Mouse (Mus musculus): ENCODE results near the gene Tnik. TPM values are rescaled to one million over a fixed set of nuclear protein-coding genes. Genes with fewer than 3 reads are reported as not detected.

Gene Tnik
- polyA plus RNA-seq, 1 experiment from 2014 or later: 18.3 TPM

DNA sequence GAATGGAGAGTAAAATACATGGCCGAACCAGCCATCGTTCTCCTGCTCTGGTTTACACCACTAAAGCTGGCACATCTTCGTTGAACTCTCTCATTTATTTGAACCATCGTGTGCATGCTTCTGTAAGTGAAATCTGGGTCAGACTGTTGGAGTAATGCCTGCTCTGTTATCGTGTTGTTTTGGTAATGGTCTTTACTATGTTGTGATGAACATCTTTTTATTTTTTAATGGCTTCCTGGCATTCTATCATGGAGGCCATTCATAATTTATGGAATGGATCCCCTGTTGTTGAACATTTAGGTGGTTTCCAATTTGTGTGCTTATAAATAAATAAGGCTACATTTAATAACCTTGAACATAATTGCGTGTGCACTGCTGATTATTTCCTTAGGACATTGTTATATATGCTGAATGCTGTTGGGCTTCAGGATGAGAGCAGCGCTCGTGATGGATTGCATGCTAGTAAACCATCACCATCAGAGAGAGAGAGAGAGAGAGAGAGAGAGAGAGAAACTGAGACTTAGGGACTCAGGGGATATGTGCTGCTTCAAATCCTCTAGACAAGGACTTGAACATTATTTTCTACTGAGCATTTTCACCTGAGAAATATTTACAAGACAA is 62.7 kb downstream of the Tnik start:
- Histone ChIP-seq H3K9ac (no peak overlapping the region), H3K4me1 (no peaks in the 10 kb centered on the region), H3K4me2 (replicated peaks) (no peak overlapping the region), H3K9me3 (no peaks in the 10 kb centered on the region), H3K36me3 (no peaks in the 10 kb centered on the region), H3K27me3 (no peaks in the 10 kb centered on the region), H3K27ac (no peak overlapping the region), H3K4me3 (no peak overlapping the region)
- ATAC-seq (ENCODE audit: insufficient number of reproducible peaks, insufficient read depth, low FRiP score, low TSS enrichment): no peak
- 92% methylated on average over 8 of the region's 8 CpGs for WGBS

DNA sequence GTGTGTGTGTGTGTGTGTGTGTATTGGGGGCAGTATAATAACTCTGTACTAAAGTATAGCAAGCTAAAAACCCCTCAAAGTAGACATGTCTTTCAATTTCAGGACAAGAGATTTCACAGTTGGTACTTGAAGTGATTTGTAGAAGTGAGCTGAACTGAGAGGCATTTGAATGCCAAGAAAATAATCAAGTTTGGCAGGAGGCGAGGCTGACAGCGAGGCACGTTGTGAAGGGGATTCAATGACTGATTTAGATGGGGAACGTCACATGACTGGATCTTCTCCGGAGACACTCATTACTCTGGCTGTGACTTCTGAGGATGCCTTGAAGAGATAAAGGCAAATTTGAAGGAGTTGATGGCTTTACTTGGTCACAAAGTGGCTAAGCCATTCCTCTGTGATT is 69.3 kb downstream of the Tnik start:
- H3K9ac ChIP-seq: no peak overlapping the region
- no peaks in the 10 kb centered on the region for H3K9me3 ChIP-seq
- H3K36me3 ChIP-seq: no peaks in the 10 kb centered on the region
- no peak overlapping the region for H3K27ac ChIP-seq
- no peaks in the 10 kb centered on the region for H3K27me3 ChIP-seq
- no peak overlapping the region for H3K4me2 ChIP-seq (replicated peaks)
- no peak for ATAC-seq (ENCODE audit: insufficient number of reproducible peaks, insufficient read depth, low FRiP score, low TSS enrichment)
- H3K4me1 ChIP-seq: no peaks in the 10 kb centered on the region
- no peak overlapping the region for H3K4me3 ChIP-seq
- WGBS: 70% methylated on average over 5 of the region's 5 CpGs

DNA sequence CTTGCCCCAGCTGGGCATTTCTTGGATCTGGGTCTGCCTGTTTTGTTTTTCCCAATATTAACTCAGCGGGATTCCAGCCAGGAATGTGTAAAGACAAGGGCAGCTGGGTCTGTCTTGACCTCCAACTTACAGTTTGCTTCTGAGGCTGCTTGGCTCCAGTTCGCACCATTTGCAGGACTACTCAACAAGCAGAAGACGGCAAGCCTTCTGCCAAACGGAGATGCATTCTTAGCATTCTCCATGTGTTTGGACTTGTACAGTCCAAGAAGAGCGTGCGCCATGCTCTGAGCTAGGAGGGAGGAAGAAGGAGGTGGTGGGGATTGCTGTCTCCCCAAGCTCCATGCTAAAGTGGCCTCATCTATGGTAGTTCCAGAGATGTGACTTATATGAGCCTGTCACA is 70.9 kb downstream of the Tnik start:
- H3K9ac ChIP-seq: no peak overlapping the region
- H3K4me1 ChIP-seq: no peaks in the 10 kb centered on the region
- H3K27me3 ChIP-seq: no peaks in the 10 kb centered on the region
- no peaks in the 10 kb centered on the region for H3K9me3 ChIP-seq
- no peak overlapping the region for H3K27ac ChIP-seq
- WGBS: 75% methylated on average over 6 of the region's 6 CpGs
- ATAC-seq (ENCODE audit: insufficient number of reproducible peaks, insufficient read depth, low FRiP score, low TSS enrichment): no peak
- no peaks in the 10 kb centered on the region for H3K36me3 ChIP-seq
- no peak overlapping the region for H3K4me3 ChIP-seq
- H3K4me2 ChIP-seq (replicated peaks): no peak overlapping the region

DNA sequence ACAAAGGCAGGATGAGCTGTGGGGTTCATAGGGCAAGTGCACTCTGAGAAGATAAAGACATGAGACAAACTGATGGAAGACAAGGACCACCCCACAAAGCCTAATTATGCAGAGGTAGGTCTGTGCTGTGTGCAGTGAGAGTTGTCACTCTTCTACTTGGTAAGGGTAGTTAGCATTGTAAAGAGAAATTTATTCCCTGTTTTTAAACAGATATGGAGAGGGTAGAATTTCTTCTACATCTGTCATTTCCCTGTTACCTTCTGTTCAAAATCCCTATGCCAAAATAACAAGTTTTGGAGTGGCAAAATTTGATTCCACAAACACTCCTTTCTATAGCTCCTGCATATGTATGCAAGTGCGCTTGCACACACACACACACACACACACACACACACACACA is 71.5 kb downstream of the Tnik start:
- no peak overlapping the region for H3K27ac ChIP-seq
- ATAC-seq (ENCODE audit: insufficient number of reproducible peaks, insufficient read depth, low FRiP score, low TSS enrichment): no peak
- no peak overlapping the region for H3K4me3 ChIP-seq
- no peaks in the 10 kb centered on the region for H3K4me1 ChIP-seq
- no peaks in the 10 kb centered on the region for H3K36me3 ChIP-seq
- no peak overlapping the region for H3K4me2 ChIP-seq (replicated peaks)
- no peak overlapping the region for H3K9ac ChIP-seq
- whole genome bisulfite sequencing: 91% methylated on average over 1 of the region's 1 CpGs
- no peaks in the 10 kb centered on the region for H3K9me3 ChIP-seq
- no peaks in the 10 kb centered on the region for H3K27me3 ChIP-seq

DNA sequence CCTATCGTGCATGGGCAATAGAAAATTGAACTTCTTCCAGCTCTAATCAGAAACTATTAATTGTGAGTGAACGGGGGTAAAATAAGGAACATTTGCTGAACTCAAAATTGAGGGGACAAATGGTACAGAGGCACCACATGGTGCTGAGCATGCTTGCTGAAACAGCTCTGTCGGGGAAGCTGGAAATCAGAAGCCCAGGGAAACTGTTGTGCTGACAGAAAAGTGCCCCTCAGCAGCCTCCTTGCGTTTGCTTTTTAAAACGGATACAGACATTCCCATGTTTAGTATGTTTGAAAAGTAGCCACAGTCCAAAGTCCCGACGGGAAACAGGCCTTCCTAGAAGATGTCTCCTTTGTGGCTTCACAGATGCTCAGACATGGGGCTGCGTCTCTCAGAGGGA is 77.1 kb downstream of the Tnik start:
- WGBS: 49% methylated on average over 8 of the region's 8 CpGs
- no peaks in the 10 kb centered on the region for H3K9me3 ChIP-seq
- no peak overlapping the region for H3K4me3 ChIP-seq
- no peaks in the 10 kb centered on the region for H3K36me3 ChIP-seq
- no peaks in the 10 kb centered on the region for H3K4me1 ChIP-seq
- no peak overlapping the region for H3K27ac ChIP-seq
- H3K9ac ChIP-seq: no peak overlapping the region
- no peaks in the 10 kb centered on the region for H3K27me3 ChIP-seq
- ATAC-seq (ENCODE audit: insufficient number of reproducible peaks, insufficient read depth, low FRiP score, low TSS enrichment): no peak
- H3K4me2 ChIP-seq (replicated peaks): no peak overlapping the region

DNA sequence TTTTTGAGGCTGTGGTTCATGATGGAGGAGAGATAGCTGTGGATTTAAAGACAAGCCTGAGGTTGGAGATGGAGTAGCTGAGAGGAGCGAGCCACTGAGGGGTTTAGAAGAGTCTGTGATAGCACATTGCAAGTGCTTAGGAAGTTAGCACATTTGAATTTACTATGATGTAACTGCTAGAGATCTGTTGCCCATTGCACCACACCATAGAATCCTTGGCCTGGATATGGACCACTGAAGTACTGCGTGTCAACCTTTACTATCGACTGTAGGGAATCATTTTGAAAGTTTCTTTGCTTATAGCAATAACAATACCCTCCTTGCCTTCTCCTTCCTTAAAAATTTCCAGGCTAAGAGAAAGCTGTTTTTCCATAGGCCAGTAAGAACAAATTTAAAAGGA is 80.2 kb downstream of the Tnik start:
- 94% methylated on average over 3 of the region's 3 CpGs for WGBS
- no peaks in the 10 kb centered on the region for H3K36me3 ChIP-seq
- ATAC-seq (ENCODE audit: insufficient number of reproducible peaks, insufficient read depth, low FRiP score, low TSS enrichment): no peak
- H3K9me3 ChIP-seq: no peaks in the 10 kb centered on the region
- no peak overlapping the region for H3K4me2 ChIP-seq (replicated peaks)
- H3K4me1 ChIP-seq: no peaks in the 10 kb centered on the region
- H3K27ac ChIP-seq: no peak overlapping the region
- no peaks in the 10 kb centered on the region for H3K27me3 ChIP-seq
- no peak overlapping the region for H3K4me3 ChIP-seq
- no peak overlapping the region for H3K9ac ChIP-seq

DNA sequence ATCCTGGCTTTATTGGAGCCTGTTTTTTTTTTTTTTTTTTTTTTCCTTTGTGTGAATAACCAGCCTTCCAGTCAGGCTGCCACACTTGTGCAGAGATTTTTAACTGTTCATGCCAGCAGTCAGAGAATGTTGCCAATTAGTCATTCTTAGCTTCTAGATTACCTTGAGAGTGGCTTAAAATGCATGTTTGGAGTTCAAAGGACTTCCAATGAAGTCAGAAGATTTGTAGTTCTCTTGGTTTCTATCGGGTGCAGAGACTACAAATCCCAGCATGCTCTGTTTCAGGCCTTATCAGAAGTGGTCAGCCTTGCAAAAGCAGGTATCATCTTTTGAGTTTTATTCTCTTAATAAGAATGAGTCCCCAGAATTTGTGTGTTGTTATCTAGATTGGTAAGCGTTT is 80.6 kb downstream of the Tnik start:
- ATAC-seq (ENCODE audit: insufficient number of reproducible peaks, insufficient read depth, low FRiP score, low TSS enrichment): no peak
- WGBS: 82% methylated on average over 2 of the region's 2 CpGs

DNA sequence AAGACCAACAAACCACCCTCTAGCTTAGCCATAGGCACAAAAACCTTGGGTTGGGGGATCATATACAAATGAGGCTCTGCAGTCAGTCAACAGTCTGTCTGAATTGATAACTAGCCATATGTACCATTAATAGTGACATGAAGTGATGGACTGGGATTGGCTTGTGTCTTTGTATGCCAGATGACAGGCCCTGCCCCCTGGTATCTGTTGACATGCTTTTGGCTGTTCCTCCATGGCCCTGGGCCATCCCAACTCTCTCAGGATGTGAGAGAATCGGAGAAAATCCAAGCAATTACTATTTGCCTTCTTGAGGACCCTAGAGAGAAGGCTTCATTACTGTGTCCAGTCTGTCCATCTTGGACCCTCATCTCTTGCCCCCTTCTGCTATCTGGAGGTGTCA is 82.4 kb downstream of the Tnik start:
- Histone ChIP-seq H3K9me3 (no peaks in the 10 kb centered on the region), H3K4me2 (replicated peaks) (no peak overlapping the region), H3K9ac (no peak overlapping the region), H3K27ac (no peak overlapping the region), H3K36me3 (no peaks in the 10 kb centered on the region), H3K27me3 (no peaks in the 10 kb centered on the region), H3K4me3 (no peak overlapping the region), H3K4me1 (no peaks in the 10 kb centered on the region)
- no peak for ATAC-seq (ENCODE audit: insufficient number of reproducible peaks, insufficient read depth, low FRiP score, low TSS enrichment)
- 54% methylated on average over 1 of the region's 1 CpGs for WGBS

More for the DNA sequence above, 80.6 kb downstream of the Tnik start:
- H3K27ac ChIP-seq: no peak overlapping the region
- H3K27me3 ChIP-seq: no peaks in the 10 kb centered on the region
- H3K36me3 ChIP-seq: no peaks in the 10 kb centered on the region
- no peak overlapping the region for H3K4me2 ChIP-seq (replicated peaks)
- H3K4me1 ChIP-seq: no peaks in the 10 kb centered on the region
- H3K4me3 ChIP-seq: no peak overlapping the region
- H3K9me3 ChIP-seq: no peaks in the 10 kb centered on the region
- H3K9ac ChIP-seq: no peak overlapping the region

DNA sequence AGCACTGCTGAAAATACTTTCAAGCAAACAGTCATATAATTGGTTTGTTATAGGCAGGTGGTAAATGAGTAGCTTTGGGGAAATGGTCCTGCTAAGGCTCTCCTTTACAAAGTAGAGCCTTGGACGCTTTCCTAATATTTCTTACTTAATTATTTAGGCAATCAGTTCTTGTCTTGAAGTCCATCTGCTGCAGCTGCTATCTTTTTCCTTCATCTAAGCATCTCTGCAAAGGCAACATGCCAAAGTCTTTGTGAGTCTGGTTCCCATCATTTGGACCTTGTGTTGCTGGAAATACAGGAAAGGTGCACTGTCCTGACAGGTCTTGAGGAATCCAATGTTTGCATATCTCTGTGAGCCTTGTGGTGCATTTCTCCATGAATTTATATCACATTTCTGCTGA is 82.9 kb downstream of the Tnik start:
- WGBS: 93% methylated on average over 1 of the region's 1 CpGs
- Histone ChIP-seq H3K9me3 (no peaks in the 10 kb centered on the region), H3K27me3 (no peaks in the 10 kb centered on the region), H3K4me1 (no peaks in the 10 kb centered on the region), H3K9ac (no peak overlapping the region), H3K27ac (no peak overlapping the region), H3K36me3 (no peaks in the 10 kb centered on the region), H3K4me3 (no peak overlapping the region), H3K4me2 (replicated peaks) (no peak overlapping the region)
- ATAC-seq (ENCODE audit: insufficient number of reproducible peaks, insufficient read depth, low FRiP score, low TSS enrichment): no peak

DNA sequence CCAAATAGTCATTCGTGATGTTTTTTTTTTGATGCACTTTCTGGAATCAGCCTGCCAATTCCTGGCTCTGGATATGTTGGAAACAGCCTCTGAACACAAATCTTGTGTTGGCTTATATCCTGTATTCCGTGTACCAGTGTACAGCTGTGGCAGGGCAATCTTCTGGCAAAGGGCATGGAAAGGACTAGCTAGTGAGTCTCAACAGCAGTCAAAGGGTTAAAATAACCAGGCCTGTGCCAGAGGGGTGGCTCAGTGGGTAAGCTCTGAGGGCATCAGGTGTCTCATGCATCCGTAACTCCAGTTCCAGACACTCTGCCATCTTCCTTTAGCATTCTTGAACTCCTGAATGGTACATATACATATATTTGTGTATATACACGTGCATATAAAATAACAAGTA is 83.5 kb downstream of the Tnik start:
- no peak for ATAC-seq (ENCODE audit: insufficient number of reproducible peaks, insufficient read depth, low FRiP score, low TSS enrichment)
- Histone ChIP-seq H3K9me3 (no peaks in the 10 kb centered on the region), H3K4me1 (no peaks in the 10 kb centered on the region), H3K27ac (no peak overlapping the region), H3K36me3 (no peaks in the 10 kb centered on the region), H3K9ac (no peak overlapping the region), H3K4me2 (replicated peaks) (no peak overlapping the region), H3K27me3 (no peaks in the 10 kb centered on the region), H3K4me3 (no peak overlapping the region)
- WGBS: 79% methylated on average over 4 of the region's 4 CpGs

DNA sequence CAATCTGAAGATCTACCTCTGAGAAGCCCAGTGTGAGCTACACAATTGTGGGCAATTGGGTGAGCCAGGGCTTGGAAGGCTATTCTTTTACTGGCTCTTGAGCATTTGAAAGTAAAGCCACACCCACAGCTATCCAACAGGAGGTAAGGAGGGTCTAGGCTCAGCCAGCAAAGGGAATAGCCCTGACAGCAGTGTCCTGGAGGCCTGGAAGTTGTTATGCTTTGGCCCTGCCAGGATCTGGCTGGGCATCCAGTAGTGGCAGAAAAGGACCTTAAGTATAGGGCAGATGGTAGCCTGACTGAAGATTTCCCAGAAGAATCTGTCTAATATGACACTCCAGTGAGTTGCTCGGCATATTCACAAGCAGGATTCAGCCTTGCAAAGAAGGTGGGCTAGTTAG is 85.7 kb downstream of the Tnik start:
- no peak for ATAC-seq (ENCODE audit: insufficient number of reproducible peaks, insufficient read depth, low FRiP score, low TSS enrichment)
- Histone ChIP-seq H3K27ac (no peak overlapping the region), H3K9ac (no peak overlapping the region), H3K36me3 (no peaks in the 10 kb centered on the region), H3K4me3 (no peak overlapping the region), H3K27me3 (no peaks in the 10 kb centered on the region), H3K4me1 (no peaks in the 10 kb centered on the region), H3K9me3 (no peaks in the 10 kb centered on the region), H3K4me2 (replicated peaks) (no peak overlapping the region)
- 79% methylated on average over 1 of the region's 1 CpGs for WGBS

DNA sequence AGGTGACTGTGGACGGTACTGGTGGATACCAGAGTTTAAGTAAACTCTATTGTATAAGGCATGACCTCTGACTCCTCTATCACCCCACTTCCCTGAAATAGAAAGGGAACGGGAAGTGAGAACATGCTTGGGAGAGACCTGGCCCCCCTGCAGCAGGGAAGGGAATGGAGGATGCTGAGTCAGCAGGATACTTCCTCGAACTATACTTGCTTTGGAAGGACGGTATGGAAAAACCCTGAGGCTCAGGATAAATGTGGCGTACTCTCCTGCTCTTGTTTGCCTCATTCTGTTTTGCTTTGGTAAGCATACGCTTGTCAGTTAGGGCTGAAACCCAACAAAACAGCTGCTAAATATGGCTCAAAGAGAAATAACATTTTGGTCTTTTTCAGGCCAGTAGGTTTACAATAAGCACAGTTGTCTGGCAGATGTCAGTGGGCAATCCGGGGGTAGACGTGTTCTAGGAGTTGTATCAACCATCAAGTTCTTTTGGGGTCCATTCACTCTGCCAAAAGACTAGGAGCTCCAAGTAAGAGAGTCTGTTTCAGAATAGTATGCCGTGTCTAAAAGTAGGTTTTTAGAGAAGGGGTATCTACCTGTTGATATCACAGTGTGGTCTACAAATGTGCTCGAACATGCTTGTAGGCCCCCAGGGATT is 87.3 kb downstream of the Tnik start:
- no peak overlapping the region for H3K4me2 ChIP-seq (replicated peaks)
- 73% methylated on average over 10 of the region's 10 CpGs for WGBS
- H3K27me3 ChIP-seq: no peaks in the 10 kb centered on the region
- H3K9me3 ChIP-seq: no peaks in the 10 kb centered on the region
- no peaks in the 10 kb centered on the region for H3K36me3 ChIP-seq
- no peaks in the 10 kb centered on the region for H3K4me1 ChIP-seq
- no peak for ATAC-seq (ENCODE audit: insufficient number of reproducible peaks, insufficient read depth, low FRiP score, low TSS enrichment)
- H3K27ac ChIP-seq: no peak overlapping the region
- no peak overlapping the region for H3K4me3 ChIP-seq
- H3K9ac ChIP-seq: no peak overlapping the region

Data from embryonic facial prominence, embryonic 12.5 days (tissue).